Mouse (Mus musculus): ENCODE measurements around the gene Tmem35b. TPM values are rescaled to one million over a fixed set of nuclear protein-coding genes. Genes with fewer than 3 reads are reported as not detected.

Tmem35b gene
- polyA plus RNA-seq, 1 experiment from 2014 or later = 10.8 TPM

- Histone ChIP-seq H3K4me2 (ENCODE audit: low read depth, severe bottlenecking) (peak overlapping the region; percentile 100), H3K9ac (ENCODE audit: low read length) (peak overlapping the region; percentile 45; the same call in 1 of the 2 replicates), H3K9me3 (ENCODE audit: control insufficient read depth, low read length) (no peaks in the 10 kb centered on the region), H3K27ac (replicated peaks; ENCODE audit: low read depth, low read length) (no peak overlapping the region), H3K36me3 (ENCODE audit: control insufficient read depth, insufficient read depth, low read length) (no peaks in the 10 kb centered on the region), H3K4me3 (ENCODE audit: low read depth, low read length) (peak overlapping the region; percentile 65), H3K4me1 (ENCODE audit: control insufficient read depth, insufficient read depth, low read length) (peaks cover 9% of the 10 kb centered on the region), H3K27me3 (ENCODE audit: control insufficient read depth, insufficient read depth, low read length) (peaks cover 47% of the 10 kb centered on the region)
- 2% methylated on average over 43 of the region's 51 CpGs for WGBS
- ATAC-seq (ENCODE audit: insufficient number of reproducible peaks, low FRiP score, low TSS enrichment, low read depth) = peak; percentile 49
- peak; percentile 46 for DNase-seq (ENCODE audit: low spot score)
Observed at GRCm38 (mm10) chr4:127169346-127170221, 46.1 kb downstream of the Tmem35b start.

- peaks cover 47% of the 10 kb centered on the region for H3K27me3 ChIP-seq (ENCODE audit: control insufficient read depth, insufficient read depth, low read length)
- ATAC-seq (ENCODE audit: insufficient number of reproducible peaks, low FRiP score, low TSS enrichment, low read depth) = no peak
Observed at GRCm38 (mm10) chr4:127170866-127171265, 47.4 kb downstream of the Tmem35b start.

GRCm38 (mm10) chr4:127171341-127171905, 47.9 kb downstream of the Tmem35b start:
- H3K9me3 ChIP-seq (ENCODE audit: control insufficient read depth, low read length) = no peaks in the 10 kb centered on the region
- no peak overlapping the region for H3K4me2 ChIP-seq (ENCODE audit: low read depth, severe bottlenecking)
- H3K4me1 ChIP-seq (ENCODE audit: control insufficient read depth, insufficient read depth, low read length) = peaks cover 9% of the 10 kb centered on the region
- peaks cover 47% of the 10 kb centered on the region for H3K27me3 ChIP-seq (ENCODE audit: control insufficient read depth, insufficient read depth, low read length)
- no peaks in the 10 kb centered on the region for H3K36me3 ChIP-seq (ENCODE audit: control insufficient read depth, insufficient read depth, low read length)
- no peak overlapping the region for H3K4me3 ChIP-seq (ENCODE audit: low read depth, low read length)
- no peak for ATAC-seq (ENCODE audit: insufficient number of reproducible peaks, low FRiP score, low TSS enrichment, low read depth)
- no peak for DNase-seq (ENCODE audit: low spot score)
- no peak overlapping the region for H3K9ac ChIP-seq (ENCODE audit: low read length)
- no peak overlapping the region for H3K27ac ChIP-seq (replicated peaks; ENCODE audit: low read depth, low read length)
- WGBS = 38% methylated on average over 4 of the region's 4 CpGs

More at GRCm38 (mm10) chr4:127170866-127171265, 47.4 kb downstream of the Tmem35b start:
- Histone ChIP-seq H3K9ac (ENCODE audit: low read length) (no peak overlapping the region), H3K4me3 (ENCODE audit: low read depth, low read length) (no peak overlapping the region), H3K4me2 (ENCODE audit: low read depth, severe bottlenecking) (no peak overlapping the region), H3K9me3 (ENCODE audit: control insufficient read depth, low read length) (no peaks in the 10 kb centered on the region), H3K4me1 (ENCODE audit: control insufficient read depth, insufficient read depth, low read length) (peaks cover 9% of the 10 kb centered on the region), H3K36me3 (ENCODE audit: control insufficient read depth, insufficient read depth, low read length) (no peaks in the 10 kb centered on the region), H3K27ac (replicated peaks; ENCODE audit: low read depth, low read length) (no peak overlapping the region)
- DNase-seq (ENCODE audit: low spot score) = no peak
- 54% methylated on average over 5 of the region's 5 CpGs for WGBS

GRCm38 (mm10) chr4:127172119-127172518, 48.6 kb downstream of the Tmem35b start:
- WGBS = 29% methylated on average over 7 of the region's 7 CpGs

GRCm38 (mm10) chr4:127172614-127173013, 49.1 kb downstream of the Tmem35b start:
- Histone ChIP-seq H3K9ac (ENCODE audit: low read length) (no peak overlapping the region), H3K36me3 (ENCODE audit: control insufficient read depth, insufficient read depth, low read length) (no peaks in the 10 kb centered on the region), H3K27me3 (ENCODE audit: control insufficient read depth, insufficient read depth, low read length) (peaks cover 39% of the 10 kb centered on the region), H3K4me1 (ENCODE audit: control insufficient read depth, insufficient read depth, low read length) (peaks cover 9% of the 10 kb centered on the region), H3K9me3 (ENCODE audit: control insufficient read depth, low read length) (no peaks in the 10 kb centered on the region), H3K4me3 (ENCODE audit: low read depth, low read length) (no peak overlapping the region), H3K4me2 (ENCODE audit: low read depth, severe bottlenecking) (no peak overlapping the region), H3K27ac (replicated peaks; ENCODE audit: low read depth, low read length) (no peak overlapping the region)
- DNase-seq (ENCODE audit: low spot score) (no peak), ATAC-seq (ENCODE audit: insufficient number of reproducible peaks, low FRiP score, low TSS enrichment, low read depth) (no peak)
- 63% methylated on average over 4 of the region's 4 CpGs for WGBS

More at GRCm38 (mm10) chr4:127172119-127172518, 48.6 kb downstream of the Tmem35b start:
- Histone ChIP-seq H3K4me2 (ENCODE audit: low read depth, severe bottlenecking) (no peak overlapping the region), H3K9me3 (ENCODE audit: control insufficient read depth, low read length) (no peaks in the 10 kb centered on the region), H3K4me3 (ENCODE audit: low read depth, low read length) (no peak overlapping the region), H3K27me3 (ENCODE audit: control insufficient read depth, insufficient read depth, low read length) (peaks cover 44% of the 10 kb centered on the region), H3K36me3 (ENCODE audit: control insufficient read depth, insufficient read depth, low read length) (no peaks in the 10 kb centered on the region), H3K9ac (ENCODE audit: low read length) (no peak overlapping the region), H3K4me1 (ENCODE audit: control insufficient read depth, insufficient read depth, low read length) (peaks cover 9% of the 10 kb centered on the region), H3K27ac (replicated peaks; ENCODE audit: low read depth, low read length) (no peak overlapping the region)
- ATAC-seq (ENCODE audit: insufficient number of reproducible peaks, low FRiP score, low TSS enrichment, low read depth) (no peak), DNase-seq (ENCODE audit: low spot score) (no peak)

GRCm38 (mm10) chr4:127173461-127173860, 50.0 kb downstream of the Tmem35b start:
- DNase-seq (ENCODE audit: low spot score) (peak; percentile 89), ATAC-seq (ENCODE audit: insufficient number of reproducible peaks, low FRiP score, low TSS enrichment, low read depth) (no peak)
- Histone ChIP-seq H3K4me3 (ENCODE audit: low read depth, low read length) (no peak overlapping the region), H3K4me2 (ENCODE audit: low read depth, severe bottlenecking) (no peak overlapping the region), H3K4me1 (ENCODE audit: control insufficient read depth, insufficient read depth, low read length) (peaks cover 6% of the 10 kb centered on the region), H3K9me3 (ENCODE audit: control insufficient read depth, low read length) (no peaks in the 10 kb centered on the region), H3K27ac (replicated peaks; ENCODE audit: low read depth, low read length) (no peak overlapping the region), H3K27me3 (ENCODE audit: control insufficient read depth, insufficient read depth, low read length) (peaks cover 30% of the 10 kb centered on the region), H3K9ac (ENCODE audit: low read length) (no peak overlapping the region), H3K36me3 (ENCODE audit: control insufficient read depth, insufficient read depth, low read length) (no peaks in the 10 kb centered on the region)
- under 1% methylated on average over 8 of the region's 8 CpGs for WGBS

- no peaks in the 10 kb centered on the region for H3K36me3 ChIP-seq (ENCODE audit: control insufficient read depth, insufficient read depth, low read length)
- DNase-seq (ENCODE audit: low spot score) = no peak
- WGBS = 59% methylated on average over 8 of the region's 8 CpGs
- no peaks in the 10 kb centered on the region for H3K9me3 ChIP-seq (ENCODE audit: control insufficient read depth, low read length)
- no peak overlapping the region for H3K9ac ChIP-seq (ENCODE audit: low read length)
- peaks cover 26% of the 10 kb centered on the region for H3K27me3 ChIP-seq (ENCODE audit: control insufficient read depth, insufficient read depth, low read length)
- no peak for ATAC-seq (ENCODE audit: insufficient number of reproducible peaks, low FRiP score, low TSS enrichment, low read depth)
- H3K4me3 ChIP-seq (ENCODE audit: low read depth, low read length) = no peak overlapping the region
- no peak overlapping the region for H3K4me2 ChIP-seq (ENCODE audit: low read depth, severe bottlenecking)
- no peak overlapping the region for H3K27ac ChIP-seq (replicated peaks; ENCODE audit: low read depth, low read length)
- peaks cover 1% of the 10 kb centered on the region; the same call in 1 of the 2 replicates for H3K4me1 ChIP-seq (ENCODE audit: control insufficient read depth, insufficient read depth, low read length)
Observed at GRCm38 (mm10) chr4:127174075-127174899, 50.8 kb downstream of the Tmem35b start.

GRCm38 (mm10) chr4:127174900-127175278, 51.4 kb downstream of the Tmem35b start:
- H3K4me1 ChIP-seq (ENCODE audit: control insufficient read depth, insufficient read depth, low read length) = no peaks in the 10 kb centered on the region
- no peaks in the 10 kb centered on the region for H3K36me3 ChIP-seq (ENCODE audit: control insufficient read depth, insufficient read depth, low read length)
- H3K4me2 ChIP-seq (ENCODE audit: low read depth, severe bottlenecking) = no peak overlapping the region
- DNase-seq (ENCODE audit: low spot score) = no peak
- no peak overlapping the region for H3K27ac ChIP-seq (replicated peaks; ENCODE audit: low read depth, low read length)
- H3K9me3 ChIP-seq (ENCODE audit: control insufficient read depth, low read length) = no peaks in the 10 kb centered on the region
- H3K4me3 ChIP-seq (ENCODE audit: low read depth, low read length) = no peak overlapping the region
- H3K9ac ChIP-seq (ENCODE audit: low read length) = no peak overlapping the region
- no peak for ATAC-seq (ENCODE audit: insufficient number of reproducible peaks, low FRiP score, low TSS enrichment, low read depth)
- 56% methylated on average over 4 of the region's 4 CpGs for WGBS
- H3K27me3 ChIP-seq (ENCODE audit: control insufficient read depth, insufficient read depth, low read length) = peaks cover 24% of the 10 kb centered on the region
